Mouse (Mus musculus) forebrain, embryonic 13.5 days (tissue): ENCODE measurements around the gene Tk2. TPM values are rescaled to one million over a fixed set of nuclear protein-coding genes. Genes with fewer than 3 reads are reported as not detected.

Source experiments
- ATAC-seq: fragments of 200-750 bp; cut with Nextera tagmentation; 2 replicates; pipeline ENCODE4 v1.8.0; 2017
- H3K27ac ChIP-seq: fragments of 300-500 bp; sonication (generic); 2 replicates; pipeline ENCODE4 v1.5.1; 2015; ENCODE audit warnings: inconsistent platforms, mild to moderate bottlenecking, moderate library complexity
- H3K27me3 ChIP-seq: fragments of 300-500 bp; sonication (generic); 2 replicates; pipeline ENCODE4 v1.6.1; 2015; ENCODE audit warnings: mild to moderate bottlenecking, inconsistent platforms
- H3K36me3 ChIP-seq: fragments of 300-500 bp; sonication (generic); 2 replicates; pipeline ENCODE4 v1.6.1; 2015; ENCODE audit warnings: mild to moderate bottlenecking, inconsistent platforms; ENCODE audit not compliant: poor library complexity, severe bottlenecking
- H3K4me1 ChIP-seq: fragments of 300-500 bp; sonication (generic); 2 replicates; pipeline ENCODE4 v1.6.1; 2015; ENCODE audit warnings: inconsistent platforms
- H3K4me2 ChIP-seq: fragments of 300-500 bp; sonication (generic); 2 replicates; pipeline ENCODE4 v1.6.1; 2015; ENCODE audit warnings: inconsistent platforms, mild to moderate bottlenecking, moderate library complexity
- H3K4me3 ChIP-seq: fragments of 300-500 bp; sonication (generic); 2 replicates; pipeline ENCODE4 v1.5.1; 2015; ENCODE audit warnings: mild to moderate bottlenecking, inconsistent platforms
- H3K9ac ChIP-seq: fragments of 300-500 bp; sonication (generic); 2 replicates; pipeline ENCODE4 v1.6.1; 2015; ENCODE audit warnings: mild to moderate bottlenecking, inconsistent platforms
- H3K9me3 ChIP-seq: fragments of 300-500 bp; sonication (generic); replicated peaks from 2 replicates; pipeline ENCODE4 v1.6.1; 2016; ENCODE audit warnings: inconsistent platforms
- WGBS: fragments of 180-500 bp; shearing (Covaris S2); methylation state at CpG from one replicate; pipeline ENCODE4 v1.1.7; 2015; 5-methylcytosine and 5-hydroxymethylcytosine counted together
- polyA plus RNA-seq: library from polyadenylated mRNA; unstranded; fragments of >200 nt; fragmentation: Nextera tagmentation; extraction: Ambion mirVana; gene quantifications from 2 replicates; pipeline ENCODE4 v1.2.1, GENCODE M21; 2015

Gene Tk2
- polyA plus RNA-seq, 1 experiment from 2014 or later: 39.1 TPM

- Histone ChIP-seq H3K4me3 (no peak overlapping the region), H3K4me1 (no peaks in the 10 kb centered on the region), H3K27me3 (no peaks in the 10 kb centered on the region), H3K9me3 (0 out of 2 replicates have a peak, but pooled peaks cover 4% of the 10 kb centered on the region), H3K36me3 (no peaks in the 10 kb centered on the region), H3K27ac (no peak overlapping the region), H3K4me2 (no peak overlapping the region), H3K9ac (no peak overlapping the region)
- WGBS: 81% methylated on average over 3 of the region's 3 CpGs
- no peak for ATAC-seq
Observed at GRCm38 (mm10) chr8:104205292-104205691, 43.1 kb downstream of the Tk2 start.

DNA sequence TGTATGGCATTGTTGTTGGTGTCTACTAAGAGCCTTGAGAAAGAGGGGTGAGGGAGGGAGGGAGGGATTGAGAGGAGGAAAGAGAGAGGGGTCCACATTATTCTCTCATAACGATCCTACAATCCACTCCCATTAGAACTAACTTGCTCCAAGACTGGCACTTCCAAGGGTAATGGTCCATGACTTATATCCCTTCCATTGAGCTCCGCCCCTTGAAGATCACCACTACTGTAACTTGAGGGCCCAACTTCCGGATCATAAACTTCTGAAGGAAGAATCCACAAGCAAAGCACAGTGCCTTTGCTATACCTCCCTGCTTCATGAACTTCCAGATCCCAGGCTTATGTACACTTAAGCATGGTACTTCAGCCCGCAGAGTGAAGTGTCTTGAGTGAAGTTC, 46.0 kb downstream of the Tk2 start:
- no peak for ATAC-seq
- H3K27ac ChIP-seq: no peak overlapping the region
- no peak overlapping the region for H3K4me2 ChIP-seq
- no peaks in the 10 kb centered on the region for H3K9me3 ChIP-seq
- WGBS: 93% methylated on average over 4 of the region's 4 CpGs
- no peak overlapping the region for H3K4me3 ChIP-seq
- no peak overlapping the region for H3K9ac ChIP-seq
- H3K4me1 ChIP-seq: no peaks in the 10 kb centered on the region
- no peaks in the 10 kb centered on the region for H3K36me3 ChIP-seq
- no peaks in the 10 kb centered on the region for H3K27me3 ChIP-seq

DNA sequence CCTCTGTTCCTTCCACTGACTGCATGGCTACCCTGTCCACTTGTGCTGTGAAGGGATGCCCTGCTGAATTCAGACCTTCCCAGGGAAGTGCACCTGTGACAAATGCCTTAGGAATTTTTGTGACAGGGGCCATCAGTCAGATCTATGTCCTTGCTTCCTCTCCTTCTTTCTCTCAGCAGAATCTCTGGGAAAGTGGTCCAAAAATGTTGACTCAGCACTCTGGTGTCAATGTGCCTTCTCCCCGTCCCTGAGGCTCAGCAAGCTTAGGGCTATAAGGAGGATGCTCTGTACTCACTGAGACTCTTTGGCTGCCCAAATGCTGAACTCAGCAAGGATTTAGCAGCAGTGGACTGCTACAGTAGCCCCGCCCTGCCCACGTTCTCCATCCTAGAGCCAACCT, 46.7 kb downstream of the Tk2 start:
- Histone ChIP-seq H3K4me2 (no peak overlapping the region), H3K4me3 (no peak overlapping the region), H3K27ac (no peak overlapping the region), H3K27me3 (no peaks in the 10 kb centered on the region), H3K9me3 (no peaks in the 10 kb centered on the region), H3K36me3 (no peaks in the 10 kb centered on the region), H3K4me1 (no peaks in the 10 kb centered on the region), H3K9ac (no peak overlapping the region)
- no peak for ATAC-seq
- WGBS: 93% methylated on average over 3 of the region's 3 CpGs

DNA sequence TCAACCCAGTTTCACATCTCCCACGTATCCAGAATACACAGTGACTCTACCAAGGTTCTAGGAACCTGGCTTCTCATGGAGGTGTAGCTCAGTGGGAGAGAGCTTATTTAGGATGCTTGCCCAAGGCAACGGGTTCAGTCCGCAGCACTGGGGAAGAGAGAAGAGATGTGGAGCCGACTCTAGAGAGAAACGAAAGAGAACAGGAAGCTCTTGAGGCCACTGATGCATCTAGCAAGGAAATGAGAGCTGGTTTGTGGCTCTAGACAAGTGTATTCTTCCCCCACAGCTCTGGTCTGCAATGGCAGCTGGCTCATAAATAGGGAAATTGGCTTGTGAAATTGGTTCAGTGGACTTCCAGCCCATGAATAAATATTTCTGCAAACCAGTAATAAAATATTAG, 48.6 kb downstream of the Tk2 start:
- Histone ChIP-seq H3K4me1 (no peaks in the 10 kb centered on the region), H3K27me3 (no peaks in the 10 kb centered on the region), H3K36me3 (no peaks in the 10 kb centered on the region), H3K27ac (no peak overlapping the region), H3K9me3 (no peaks in the 10 kb centered on the region), H3K9ac (no peak overlapping the region), H3K4me2 (no peak overlapping the region), H3K4me3 (no peak overlapping the region)
- 87% methylated on average over 5 of the region's 5 CpGs for WGBS
- ATAC-seq: no peak

DNA sequence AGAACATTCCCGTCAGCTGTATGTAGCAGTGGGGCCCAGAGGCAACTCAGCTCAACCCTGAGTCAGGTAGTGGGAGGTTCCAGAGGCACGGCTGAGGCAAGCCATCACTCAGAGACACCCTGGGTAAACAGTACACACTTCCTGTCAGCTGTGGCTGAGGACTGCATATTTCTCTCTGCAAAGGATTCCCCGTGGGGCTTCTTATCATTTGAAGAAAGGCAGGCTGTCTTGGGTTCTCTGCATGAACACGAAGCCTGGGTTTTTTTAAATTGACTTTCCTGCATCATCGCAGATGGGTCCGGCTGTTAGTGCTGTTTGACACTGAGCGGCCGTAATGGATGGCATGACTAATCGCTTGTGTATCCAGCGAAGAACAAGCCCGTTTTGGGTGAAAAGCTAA, 56.9 kb downstream of the Tk2 start:
- no peaks in the 10 kb centered on the region for H3K4me1 ChIP-seq
- H3K36me3 ChIP-seq: no peaks in the 10 kb centered on the region
- 71% methylated on average over 11 of the region's 11 CpGs for whole genome bisulfite sequencing
- H3K4me3 ChIP-seq: no peak overlapping the region
- no peak for ATAC-seq
- H3K27me3 ChIP-seq: no peaks in the 10 kb centered on the region
- H3K4me2 ChIP-seq: no peak overlapping the region
- no peak overlapping the region for H3K27ac ChIP-seq
- peaks cover 3% of the 10 kb centered on the region; the same call in 1 of the 2 replicates for H3K9me3 ChIP-seq
- no peak overlapping the region for H3K9ac ChIP-seq

GRCm38 (mm10) chr8:104190777-104191468, 57.4 kb downstream of the Tk2 start:
- H3K36me3 ChIP-seq: no peaks in the 10 kb centered on the region
- H3K9ac ChIP-seq: no peak overlapping the region
- 81% methylated on average over 6 of the region's 6 CpGs for WGBS
- H3K4me2 ChIP-seq: no peak overlapping the region
- ATAC-seq: no peak
- no peaks in the 10 kb centered on the region for H3K4me1 ChIP-seq
- no peaks in the 10 kb centered on the region for H3K27me3 ChIP-seq
- no peak overlapping the region for H3K27ac ChIP-seq
- peaks cover 3% of the 10 kb centered on the region; the same call in 1 of the 2 replicates for H3K9me3 ChIP-seq
- no peak overlapping the region for H3K4me3 ChIP-seq

DNA sequence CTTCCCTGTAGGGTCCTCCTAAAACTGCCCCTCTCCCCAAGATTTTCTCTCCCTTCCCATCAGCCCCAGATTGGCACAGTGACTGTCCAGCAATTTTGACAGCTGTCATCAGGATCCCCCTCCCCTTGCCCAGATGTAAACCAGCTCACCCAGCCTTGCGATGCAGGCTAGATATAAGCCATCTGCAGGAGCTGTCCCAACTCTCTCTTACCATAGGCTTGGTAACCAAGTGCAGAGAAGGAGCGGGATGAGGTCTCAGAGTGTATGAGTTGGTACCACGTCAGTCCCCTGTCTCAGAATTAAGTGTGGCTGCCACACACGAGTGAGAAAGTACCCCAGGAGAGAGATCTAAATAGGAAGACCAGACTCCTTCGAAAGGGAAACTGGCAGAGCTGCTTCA, 59.9 kb downstream of the Tk2 start:
- Histone ChIP-seq H3K9ac (no peak overlapping the region), H3K4me1 (0 out of 2 replicates have a peak, but pooled peaks cover 4% of the 10 kb centered on the region), H3K4me3 (no peak overlapping the region), H3K36me3 (no peaks in the 10 kb centered on the region), H3K4me2 (no peak overlapping the region), H3K9me3 (peaks cover 3% of the 10 kb centered on the region; the same call in 1 of the 2 replicates), H3K27ac (no peak overlapping the region), H3K27me3 (no peaks in the 10 kb centered on the region)
- no peak for ATAC-seq
- WGBS: 68% methylated on average over 5 of the region's 5 CpGs

- Histone ChIP-seq H3K27ac (no peak overlapping the region), H3K9ac (no peak overlapping the region), H3K4me1 (0 out of 2 replicates have a peak, but pooled peaks cover 4% of the 10 kb centered on the region), H3K36me3 (no peaks in the 10 kb centered on the region), H3K4me3 (no peak overlapping the region), H3K4me2 (no peak overlapping the region), H3K9me3 (no peaks in the 10 kb centered on the region; the same call in 1 of the 2 replicates), H3K27me3 (0 out of 2 replicates have a peak, but pooled peaks cover 2% of the 10 kb centered on the region)
- no peak for ATAC-seq
- 92% methylated on average over 6 of the region's 6 CpGs for WGBS
Observed at GRCm38 (mm10) chr8:104187622-104188021, 60.7 kb downstream of the Tk2 start.

- no peak for ATAC-seq
- 0 out of 2 replicates have a peak, but pooled peaks cover 2% of the 10 kb centered on the region for H3K27me3 ChIP-seq
- 0 out of 2 replicates have a peak, but pooled peaks cover 4% of the 10 kb centered on the region for H3K4me1 ChIP-seq
- H3K4me3 ChIP-seq: no peak overlapping the region
- H3K27ac ChIP-seq: no peak overlapping the region
- no peaks in the 10 kb centered on the region for H3K9me3 ChIP-seq
- H3K36me3 ChIP-seq: no peaks in the 10 kb centered on the region
- H3K9ac ChIP-seq: no peak overlapping the region
- 87% methylated on average over 4 of the region's 4 CpGs for WGBS
- no peak overlapping the region for H3K4me2 ChIP-seq
Observed at GRCm38 (mm10) chr8:104186827-104187226, 61.5 kb downstream of the Tk2 start.

- 0 out of 2 replicates have a peak, but pooled peaks cover 2% of the 10 kb centered on the region for H3K27me3 ChIP-seq
- 0 out of 2 replicates have a peak, but pooled peaks cover 4% of the 10 kb centered on the region for H3K4me1 ChIP-seq
- H3K4me2 ChIP-seq: no peak overlapping the region
- no peak overlapping the region for H3K27ac ChIP-seq
- WGBS: 35% methylated on average over 6 of the region's 6 CpGs
- no peak overlapping the region for H3K9ac ChIP-seq
- H3K4me3 ChIP-seq: no peak overlapping the region
- H3K9me3 ChIP-seq: no peaks in the 10 kb centered on the region
- H3K36me3 ChIP-seq: no peaks in the 10 kb centered on the region
- no peak for ATAC-seq
Observed at GRCm38 (mm10) chr8:104184905-104185304, 63.5 kb downstream of the Tk2 start.

- H3K36me3 ChIP-seq: no peaks in the 10 kb centered on the region
- 82% methylated on average over 4 of the region's 4 CpGs for WGBS
- H3K4me1 ChIP-seq: no peaks in the 10 kb centered on the region
- ATAC-seq: no peak
- no peaks in the 10 kb centered on the region for H3K9me3 ChIP-seq
- no peak overlapping the region for H3K9ac ChIP-seq
- no peak overlapping the region for H3K4me2 ChIP-seq
- peaks cover 16% of the 10 kb centered on the region for H3K27me3 ChIP-seq
- H3K4me3 ChIP-seq: no peak overlapping the region
- no peak overlapping the region for H3K27ac ChIP-seq
Observed at GRCm38 (mm10) chr8:104177054-104177453, 71.3 kb downstream of the Tk2 start.
